Mouse (Mus musculus) erythroblast, adult 5-6 weeks (primary cell): Measurements from ENCODE around the gene Olfr1360. TPM values are rescaled to one million over a fixed set of nuclear protein-coding genes. Genes with fewer than 3 reads are reported as not detected.

Source experiments
- ATAC-seq: replicated peaks from 2 replicates; pipeline ENCODE4 v1.8.0; 2016; ENCODE audit warnings: moderate number of reproducible peaks, mild to moderate bottlenecking, moderate TSS enrichment, inconsistent platforms; ENCODE audit not compliant: poor library complexity, low FRiP score, severe bottlenecking
- total RNA-seq, 2 experiments: library from RNA; stranded (forward) in 1 of 2; stranded (reverse) in 1 of 2; fragments of 150-400 nt in 1 of 2; fragments of 200-764, 138-1000 nt in 1 of 2; gene quantifications; 2 replicates each; pipeline versions ENCODE4 v1.2.3 to v1.2.4; 2015 to 2017; ENCODE audit warnings: low replicate concordance in 2 of 2

Olfr1360 gene
- total RNA-seq, 2 experiments from 2014 or later: not detected

DNA sequence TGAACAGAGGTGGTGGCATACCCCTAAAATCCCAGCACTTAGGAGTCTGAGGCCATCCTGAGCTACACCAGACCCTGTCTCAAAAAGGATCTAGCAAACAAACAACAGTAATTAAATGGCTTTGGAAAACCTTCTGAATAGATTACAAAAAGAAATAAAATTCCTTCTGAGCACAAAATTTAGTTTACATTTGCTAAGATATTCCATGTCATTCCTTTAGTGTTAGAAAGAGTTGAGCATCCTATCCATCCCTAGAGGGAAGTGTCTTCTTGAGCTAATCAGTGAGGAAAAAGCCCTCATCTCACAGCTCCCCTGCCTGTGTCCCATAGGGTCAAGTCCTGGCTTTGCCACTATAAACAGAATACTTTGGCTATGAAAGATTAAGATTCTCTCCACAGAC is 20.6 kb upstream of the Olfr1360 start, which contains the start of gene Olfr1359:
Gene Olfr1359 (plus strand): TSS at position 301 of the 400 bp plus-strand sequence.
- no peak for ATAC-seq

DNA sequence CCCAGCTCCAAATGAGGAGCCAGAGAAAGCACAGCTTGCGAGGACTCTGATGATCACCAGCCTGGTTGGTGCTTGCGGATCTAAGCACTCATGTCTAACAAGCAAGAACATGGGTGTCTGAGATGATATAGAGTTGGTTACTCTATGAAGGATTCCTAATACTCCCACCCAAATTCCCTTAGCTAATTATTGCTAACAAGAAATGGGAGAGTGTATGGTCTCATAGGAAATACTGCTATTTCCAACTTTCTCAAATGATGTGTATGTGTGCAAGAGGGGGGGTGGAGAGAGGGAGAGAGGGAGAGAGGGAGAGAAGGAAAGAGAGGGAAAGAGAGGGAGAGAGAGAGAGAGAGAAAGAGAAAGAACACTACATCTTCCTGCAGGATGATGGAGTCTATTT is 13.9 kb downstream of the Olfr1360 start, which contains the start of gene Olfr1361:
Gene Olfr1361 (minus strand): TSS at position 101 of the 400 bp plus-strand sequence.
- no peak for ATAC-seq

DNA sequence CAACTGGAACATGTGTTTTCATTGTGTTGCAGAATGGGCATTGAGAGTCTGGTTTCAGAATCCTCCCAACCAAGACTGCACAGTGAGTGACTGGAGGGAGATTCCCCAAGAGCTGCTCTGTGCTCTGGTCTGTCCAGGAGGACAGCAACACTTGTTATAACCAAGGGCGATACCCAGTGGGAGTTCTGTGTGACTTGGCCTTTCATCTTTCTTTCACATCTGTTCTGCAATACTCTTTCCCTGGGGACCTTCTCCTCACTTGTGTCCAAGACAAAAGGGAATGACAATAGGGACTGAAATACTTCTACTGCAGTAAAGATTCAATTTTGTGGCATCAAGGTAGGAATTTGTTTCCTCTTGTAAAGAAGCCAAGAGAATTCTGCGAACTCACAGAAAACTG is 34.8 kb downstream of the Olfr1360 start, which contains the start of gene Olfr11:
Gene Olfr11 (minus strand): TSS at position 101 of the 400 bp plus-strand sequence.
- ATAC-seq: no peak

Other genes starting within 250 kb of the Olfr1360 start
Only the 30 nearest of the 33 such genes appear.
- gene Zkscan4, start 198.5 kb downstream of the Olfr1360 start, total RNA-seq (2015; ENCODE audit: low replicate concordance): not detected in 2 replicates
- gene Zkscan4, start 198.5 kb downstream of the Olfr1360 start, total RNA-seq (2017; ENCODE audit: low replicate concordance): not detected in 2 replicates
- not detected in 2 replicates for gene Gm10065, start 198.0 kb downstream of the Olfr1360 start, total RNA-seq (2015; ENCODE audit: low replicate concordance)
- gene Gm10065, start 198.0 kb downstream of the Olfr1360 start, total RNA-seq (2017; ENCODE audit: low replicate concordance): not detected in 2 replicates
- 0.77 and 5.6 TPM in 2 replicates for gene AK157302, start 182.2 kb downstream of the Olfr1360 start, total RNA-seq (2015; ENCODE audit: low replicate concordance)
- gene AK157302, start 182.2 kb downstream of the Olfr1360 start, total RNA-seq (2017; ENCODE audit: low replicate concordance): 7.8 and 15.1 TPM in 2 replicates
- gene Gm11273, start 176.0 kb downstream of the Olfr1360 start, total RNA-seq (2015; ENCODE audit: low replicate concordance): 12.1 TPM in 1 of 2 replicates, not detected in the other
- 1.3 TPM in 1 of 2 replicates, not detected in the other for gene Gm11273, start 176.0 kb downstream of the Olfr1360 start, total RNA-seq (2017; ENCODE audit: low replicate concordance)
- gene Zkscan8, start 146.3 kb downstream of the Olfr1360 start, total RNA-seq (2015; ENCODE audit: low replicate concordance): 2.1 and 5.4 TPM in 2 replicates
- 1.7 and 3.4 TPM in 2 replicates for gene Zkscan8, start 146.3 kb downstream of the Olfr1360 start, total RNA-seq (2017; ENCODE audit: low replicate concordance)
- gene Olfr1366, start 134.6 kb downstream of the Olfr1360 start, total RNA-seq (2015; ENCODE audit: low replicate concordance): not detected in 2 replicates
- gene Olfr1366, start 134.6 kb downstream of the Olfr1360 start, total RNA-seq (2017; ENCODE audit: low replicate concordance): not detected in 2 replicates
- gene Olfr1535, start 117.5 kb downstream of the Olfr1360 start, total RNA-seq (2015; ENCODE audit: low replicate concordance): not detected in 2 replicates
- 0.84 TPM in 1 of 2 replicates, not detected in the other for gene Olfr1535, start 117.5 kb downstream of the Olfr1360 start, total RNA-seq (2017; ENCODE audit: low replicate concordance)
- gene Olfr1364, start 95.6 kb downstream of the Olfr1360 start, total RNA-seq (2015; ENCODE audit: low replicate concordance): not detected in 2 replicates
- gene Olfr1364, start 95.6 kb downstream of the Olfr1360 start, total RNA-seq (2017; ENCODE audit: low replicate concordance): not detected in 2 replicates
- gene Olfr1362, start 63.4 kb downstream of the Olfr1360 start, total RNA-seq (2015; ENCODE audit: low replicate concordance): not detected in 2 replicates
- not detected in 2 replicates for gene Olfr1362, start 63.4 kb downstream of the Olfr1360 start, total RNA-seq (2017; ENCODE audit: low replicate concordance)
- not detected in 2 replicates for gene Olfr11, start 34.9 kb downstream of the Olfr1360 start, total RNA-seq (2015; ENCODE audit: low replicate concordance)
- gene Olfr11, start 34.9 kb downstream of the Olfr1360 start, total RNA-seq (2017; ENCODE audit: low replicate concordance): not detected in 2 replicates
- gene Olfr1361, start 14.0 kb downstream of the Olfr1360 start, total RNA-seq (2015; ENCODE audit: low replicate concordance): not detected in 2 replicates
- not detected in 2 replicates for gene Olfr1361, start 14.0 kb downstream of the Olfr1360 start, total RNA-seq (2017; ENCODE audit: low replicate concordance)
- not detected in 2 replicates for gene Olfr1359, start 20.7 kb upstream of the Olfr1360 start, total RNA-seq (2015; ENCODE audit: low replicate concordance)
- gene Olfr1359, start 20.7 kb upstream of the Olfr1360 start, total RNA-seq (2017; ENCODE audit: low replicate concordance): 0.34 and 0.42 TPM in 2 replicates
- 91.5 and 110 TPM in 2 replicates for gene Hist1h2bl, start 38.7 kb upstream of the Olfr1360 start, total RNA-seq (2015; ENCODE audit: low replicate concordance)
- gene Hist1h2bl, start 38.7 kb upstream of the Olfr1360 start, total RNA-seq (2017; ENCODE audit: low replicate concordance): 213 and 268 TPM in 2 replicates
- gene Hist1h2ai, start 39.0 kb upstream of the Olfr1360 start, total RNA-seq (2015; ENCODE audit: low replicate concordance): 6.1 TPM in 1 of 2 replicates, not detected in the other
- 1,027 and 1,342 TPM in 2 replicates for gene Hist1h2ai, start 39.0 kb upstream of the Olfr1360 start, total RNA-seq (2017; ENCODE audit: low replicate concordance)
- 16.7 TPM in 1 of 2 replicates, not detected in the other for gene Hist1h3h, start 40.3 kb upstream of the Olfr1360 start, total RNA-seq (2015; ENCODE audit: low replicate concordance)
- gene Hist1h3h, start 40.3 kb upstream of the Olfr1360 start, total RNA-seq (2017; ENCODE audit: low replicate concordance): 69.1 and 159 TPM in 2 replicates
- gene Hist1h2bm, start 44.6 kb upstream of the Olfr1360 start, total RNA-seq (2015; ENCODE audit: low replicate concordance): 65.8 and 82.8 TPM in 2 replicates
- gene Hist1h2bm, start 44.6 kb upstream of the Olfr1360 start, total RNA-seq (2017; ENCODE audit: low replicate concordance): 254 and 277 TPM in 2 replicates
- not detected in 2 replicates for gene Hist1h4j, start 57.7 kb upstream of the Olfr1360 start, total RNA-seq (2015; ENCODE audit: low replicate concordance)
- 148 and 152 TPM in 2 replicates for gene Hist1h4j, start 57.7 kb upstream of the Olfr1360 start, total RNA-seq (2017; ENCODE audit: low replicate concordance)
- gene Hist1h4k, start 73.1 kb upstream of the Olfr1360 start, total RNA-seq (2015; ENCODE audit: low replicate concordance): 10.4 and 16.9 TPM in 2 replicates
- gene Hist1h4k, start 73.1 kb upstream of the Olfr1360 start, total RNA-seq (2017; ENCODE audit: low replicate concordance): 714 and 903 TPM in 2 replicates
- gene Hist1h2ak, start 76.4 kb upstream of the Olfr1360 start, total RNA-seq (2015; ENCODE audit: low replicate concordance): 39.2 and 75.4 TPM in 2 replicates
- 730 and 899 TPM in 2 replicates for gene Hist1h2ak, start 76.4 kb upstream of the Olfr1360 start, total RNA-seq (2017; ENCODE audit: low replicate concordance)
- gene Hist1h2bn, start 76.7 kb upstream of the Olfr1360 start, total RNA-seq (2015; ENCODE audit: low replicate concordance): 229 and 365 TPM in 2 replicates
- 952 and 1,236 TPM in 2 replicates for gene Hist1h2bn, start 76.7 kb upstream of the Olfr1360 start, total RNA-seq (2017; ENCODE audit: low replicate concordance)
- gene Hist1h1b, start 103.2 kb upstream of the Olfr1360 start, total RNA-seq (2015; ENCODE audit: low replicate concordance): 491 and 530 TPM in 2 replicates
- gene Hist1h1b, start 103.2 kb upstream of the Olfr1360 start, total RNA-seq (2017; ENCODE audit: low replicate concordance): 1,333 and 2,653 TPM in 2 replicates
- gene Hist1h3i, start 106.0 kb upstream of the Olfr1360 start, total RNA-seq (2015; ENCODE audit: low replicate concordance): 143 and 204 TPM in 2 replicates
- 142 and 186 TPM in 2 replicates for gene Hist1h3i, start 106.0 kb upstream of the Olfr1360 start, total RNA-seq (2017; ENCODE audit: low replicate concordance)
- gene Hist1h2an, start 109.8 kb upstream of the Olfr1360 start, total RNA-seq (2015; ENCODE audit: low replicate concordance): not detected in 2 replicates
- 456 and 497 TPM in 2 replicates for gene Hist1h2an, start 109.8 kb upstream of the Olfr1360 start, total RNA-seq (2017; ENCODE audit: low replicate concordance)
- 4.4 and 5.8 TPM in 2 replicates for gene Hist1h2bp, start 110.1 kb upstream of the Olfr1360 start, total RNA-seq (2015; ENCODE audit: low replicate concordance)
- 33.7 and 47.3 TPM in 2 replicates for gene Hist1h2bp, start 110.1 kb upstream of the Olfr1360 start, total RNA-seq (2017; ENCODE audit: low replicate concordance)
- gene Hist1h2bq, start 132.8 kb upstream of the Olfr1360 start, total RNA-seq (2015; ENCODE audit: low replicate concordance): 197 and 261 TPM in 2 replicates
- 24.3 and 156 TPM in 2 replicates for gene Hist1h2bq, start 132.8 kb upstream of the Olfr1360 start, total RNA-seq (2017; ENCODE audit: low replicate concordance)
- gene Hist1h2ao, start 133.1 kb upstream of the Olfr1360 start, total RNA-seq (2015; ENCODE audit: low replicate concordance): 63.1 and 86.1 TPM in 2 replicates
- gene Hist1h2ao, start 133.1 kb upstream of the Olfr1360 start, total RNA-seq (2017; ENCODE audit: low replicate concordance): 517 TPM in 1 of 2 replicates, not detected in the other
- gene Hist1h4m, start 134.3 kb upstream of the Olfr1360 start, total RNA-seq (2015; ENCODE audit: low replicate concordance): 71.7 and 77.6 TPM in 2 replicates
- gene Hist1h4m, start 134.3 kb upstream of the Olfr1360 start, total RNA-seq (2017; ENCODE audit: low replicate concordance): 860 and 1,014 TPM in 2 replicates
- 6.9 and 21.5 TPM in 2 replicates for gene Hist1h4n, start 154.8 kb upstream of the Olfr1360 start, total RNA-seq (2015; ENCODE audit: low replicate concordance)
- gene Hist1h4n, start 154.8 kb upstream of the Olfr1360 start, total RNA-seq (2017; ENCODE audit: low replicate concordance): 699 and 712 TPM in 2 replicates
- 40.2 and 52.7 TPM in 2 replicates for gene Hist1h2ap, start 156.1 kb upstream of the Olfr1360 start, total RNA-seq (2015; ENCODE audit: low replicate concordance)
- 924 and 2,814 TPM in 2 replicates for gene Hist1h2ap, start 156.1 kb upstream of the Olfr1360 start, total RNA-seq (2017; ENCODE audit: low replicate concordance)
- gene Hist1h2br, start 156.3 kb upstream of the Olfr1360 start, total RNA-seq (2015; ENCODE audit: low replicate concordance): 215 and 279 TPM in 2 replicates
- 157 and 261 TPM in 2 replicates for gene Hist1h2br, start 156.3 kb upstream of the Olfr1360 start, total RNA-seq (2017; ENCODE audit: low replicate concordance)